Mouse (Mus musculus) adrenal gland, adult 10 weeks (tissue): ENCODE results near the gene Gm6760. TPM values are rescaled to one million over a fixed set of nuclear protein-coding genes. Genes with fewer than 3 reads are reported as not detected.

Source experiments
- polyA plus RNA-seq: library from polyadenylated mRNA; stranded (reverse); fragments of 350-450 nt; fragmentation: Illumina TruSeq; extraction: RNeasy Lipid Tissue Mini Kit (QIAGEN cat#74804); gene quantifications from one replicate; pipeline ENCODE4 v1.2.3, GENCODE M21; 2014; ENCODE audit warnings: low read depth, low replicate concordance

The Gm6760 gene
- not detected for polyA plus RNA-seq

GRCm38 (mm10) chrX:64152098-64152497, at the start of gene Gm6760:
Gene Gm6760 (minus strand): TSS chrX:64152198.

GRCm38 (mm10) chrX:64173248-64173647, 21.2 kb upstream of the Gm6760 start, which contains the start of gene 3830417A13Rik:
Gene 3830417A13Rik (plus strand): TSS chrX:64173548.

Other genes with a start within 250 kb of the Gm6760 start
- not detected for gene 3830417A13Rik, start 21.4 kb upstream of the Gm6760 start, polyA plus RNA-seq
- gene Slitrk4, start 124.8 kb upstream of the Gm6760 start, polyA plus RNA-seq = 0.70 TPM